Mouse (Mus musculus): ENCODE measurements around the gene Cacna2d3. TPM values are rescaled to one million over a fixed set of nuclear protein-coding genes. Genes with fewer than 3 reads are reported as not detected.

The Cacna2d3 gene
- polyA plus RNA-seq, 1 experiment from 2014 or later, result 1.3 TPM

DNA sequence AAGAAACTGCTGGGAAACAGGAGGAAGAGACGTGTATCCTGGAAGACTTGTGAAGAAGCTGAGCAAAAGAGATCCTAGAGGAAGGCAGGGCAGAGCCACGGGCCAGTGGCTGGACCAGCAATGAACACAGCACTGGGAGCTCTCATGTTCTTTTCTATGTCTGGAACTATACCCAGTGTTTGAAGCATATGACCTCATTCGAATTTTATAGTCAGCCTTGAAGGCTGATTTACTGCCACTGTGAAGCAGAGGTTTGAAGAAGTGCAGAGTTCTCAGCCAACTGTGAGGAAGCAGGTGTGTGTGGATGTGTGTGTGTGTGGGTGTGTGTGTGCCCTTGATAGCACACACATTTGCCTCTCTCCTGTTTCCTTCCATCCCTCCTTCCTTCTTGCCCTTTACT is 483.2 kb downstream of the Cacna2d3 start:
- 72% methylated on average over 3 of the region's 3 CpGs for WGBS
- ATAC-seq (ENCODE audit: insufficient number of reproducible peaks, insufficient read depth, low FRiP score, low read depth), result no peak

DNA sequence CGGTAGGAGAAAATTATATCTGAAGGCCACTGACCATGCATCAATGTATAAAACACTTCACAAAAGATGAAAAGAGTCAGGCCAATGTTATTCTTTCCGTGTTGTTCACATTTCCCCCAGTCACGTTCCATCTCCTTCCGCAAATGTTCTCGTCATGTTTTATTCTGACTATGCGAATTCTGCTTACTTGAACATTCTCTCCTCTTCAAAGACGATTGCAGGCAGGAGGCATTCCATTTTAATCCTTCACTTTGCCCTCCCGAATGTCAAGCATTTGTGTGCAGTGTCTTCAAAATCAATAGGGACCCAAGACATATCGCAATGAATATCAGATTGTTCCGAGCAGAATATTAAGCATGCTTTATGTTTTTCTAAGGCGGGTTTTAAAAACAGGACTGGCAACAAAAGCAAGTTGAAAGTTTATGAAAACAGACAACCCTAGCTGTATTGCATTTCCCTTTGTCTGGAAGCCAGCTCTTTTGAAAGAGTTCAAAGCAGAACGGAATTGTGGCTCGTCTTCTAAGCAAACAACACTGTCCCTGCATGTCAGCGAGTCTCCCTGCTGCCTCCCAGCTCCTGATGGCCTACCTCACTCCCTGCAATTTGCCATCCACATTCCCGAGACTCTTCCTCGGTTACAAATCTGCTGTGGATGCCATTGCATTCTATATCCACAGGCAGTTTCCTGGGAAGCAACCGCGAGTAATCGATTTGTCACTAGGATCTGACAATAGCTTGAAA is 492.5 kb downstream of the Cacna2d3 start:
- no peaks in the 10 kb centered on the region for H3K36me3 ChIP-seq (ENCODE audit: control insufficient read depth, insufficient read depth, low read length)
- H3K9me3 ChIP-seq (ENCODE audit: control insufficient read depth, low read length), result no peaks in the 10 kb centered on the region
- H3K9ac ChIP-seq (ENCODE audit: low read length), result no peak overlapping the region
- H3K4me1 ChIP-seq (ENCODE audit: control insufficient read depth in 2 of 2, insufficient read depth in 2 of 2, low read length in 2 of 2), result peaks cover 8 to 14% of the 10 kb centered on the region in 2 experiments
- ATAC-seq (ENCODE audit: insufficient number of reproducible peaks, insufficient read depth, low FRiP score, low read depth), result no peak
- 60% methylated on average over 19 of the region's 19 CpGs for WGBS
- H3K4me2 ChIP-seq (ENCODE audit: low read length), result no peak overlapping the region
- H3K27me3 ChIP-seq (ENCODE audit: control insufficient read depth, insufficient read depth, low read length), result no peaks in the 10 kb centered on the region
- no peak overlapping the region for H3K4me3 ChIP-seq (ENCODE audit: control insufficient read depth in 1 of 2, insufficient read depth in 1 of 2, low read depth in 1 of 2, low read length in 2 of 2)
- H3K27ac ChIP-seq (replicated peaks in 1 of 2; ENCODE audit: control insufficient read depth in 1 of 2, insufficient read depth in 1 of 2, low read depth in 2 of 2, low read length in 2 of 2), result no peak overlapping the region

More for the DNA sequence above, 483.2 kb downstream of the Cacna2d3 start:
- Histone ChIP-seq H3K4me1 (ENCODE audit: control insufficient read depth in 2 of 2, insufficient read depth in 2 of 2, low read length in 2 of 2) (no peaks in the 10 kb centered on the region), H3K9me3 (ENCODE audit: control insufficient read depth, low read length) (peaks cover 6% of the 10 kb centered on the region; the same call in 1 of the 2 replicates), H3K27ac (replicated peaks in 1 of 2; ENCODE audit: control insufficient read depth in 1 of 2, insufficient read depth in 1 of 2, low read depth in 2 of 2, low read length in 2 of 2) (no peak overlapping the region), H3K4me3 (ENCODE audit: control insufficient read depth in 1 of 2, insufficient read depth in 1 of 2, low read depth in 1 of 2, low read length in 2 of 2) (no peak overlapping the region), H3K9ac (ENCODE audit: low read length) (no peak overlapping the region), H3K36me3 (ENCODE audit: control insufficient read depth, insufficient read depth, low read length) (no peaks in the 10 kb centered on the region), H3K27me3 (ENCODE audit: control insufficient read depth, insufficient read depth, low read length) (no peaks in the 10 kb centered on the region), H3K4me2 (ENCODE audit: low read length) (no peak overlapping the region)

GRCm38 (mm10) chr14:29228471-29228870 is 493.2 kb downstream of the Cacna2d3 start:
- H3K4me3 ChIP-seq (ENCODE audit: control insufficient read depth in 1 of 2, insufficient read depth in 1 of 2, low read depth in 1 of 2, low read length in 2 of 2), result no peak overlapping the region
- H3K9me3 ChIP-seq (ENCODE audit: control insufficient read depth, low read length), result no peaks in the 10 kb centered on the region
- H3K27me3 ChIP-seq (ENCODE audit: control insufficient read depth, insufficient read depth, low read length), result no peaks in the 10 kb centered on the region
- H3K36me3 ChIP-seq (ENCODE audit: control insufficient read depth, insufficient read depth, low read length), result no peaks in the 10 kb centered on the region
- no peak for ATAC-seq (ENCODE audit: insufficient number of reproducible peaks, insufficient read depth, low FRiP score, low read depth)
- peak overlapping the region; percentile 8; the same call in 1 of the 2 replicates for H3K4me2 ChIP-seq (ENCODE audit: low read length)
- H3K27ac ChIP-seq (replicated peaks in 1 of 2; ENCODE audit: control insufficient read depth in 1 of 2, insufficient read depth in 1 of 2, low read depth in 2 of 2, low read length in 2 of 2), result peak overlapping the region; percentile 62 to 66
- peaks cover 8 to 14% of the 10 kb centered on the region in 2 experiments for H3K4me1 ChIP-seq (ENCODE audit: control insufficient read depth in 2 of 2, insufficient read depth in 2 of 2, low read length in 2 of 2)
- H3K9ac ChIP-seq (ENCODE audit: low read length), result no peak overlapping the region

GRCm38 (mm10) chr14:29227959-29228358 is 493.7 kb downstream of the Cacna2d3 start:
- Histone ChIP-seq H3K36me3 (ENCODE audit: control insufficient read depth, insufficient read depth, low read length) (no peaks in the 10 kb centered on the region), H3K27ac (replicated peaks in 1 of 2; ENCODE audit: control insufficient read depth in 1 of 2, insufficient read depth in 1 of 2, low read depth in 2 of 2, low read length in 2 of 2) (peak overlapping the region; percentile 66 to 67), H3K9ac (ENCODE audit: low read length) (no peak overlapping the region), H3K4me3 (ENCODE audit: control insufficient read depth in 1 of 2, insufficient read depth in 1 of 2, low read depth in 1 of 2, low read length in 2 of 2) (no peak overlapping the region), H3K4me1 (ENCODE audit: control insufficient read depth in 2 of 2, insufficient read depth in 2 of 2, low read length in 2 of 2) (peaks cover 8 to 14% of the 10 kb centered on the region in 2 experiments), H3K4me2 (ENCODE audit: low read length) (peak overlapping the region; percentile 8; the same call in 1 of the 2 replicates), H3K9me3 (ENCODE audit: control insufficient read depth, low read length) (no peaks in the 10 kb centered on the region), H3K27me3 (ENCODE audit: control insufficient read depth, insufficient read depth, low read length) (no peaks in the 10 kb centered on the region)
- 32% methylated on average over 2 of the region's 2 CpGs for WGBS
- peak; percentile 50; the same call in 1 of the 2 replicates for ATAC-seq (ENCODE audit: insufficient number of reproducible peaks, insufficient read depth, low FRiP score, low read depth)

DNA sequence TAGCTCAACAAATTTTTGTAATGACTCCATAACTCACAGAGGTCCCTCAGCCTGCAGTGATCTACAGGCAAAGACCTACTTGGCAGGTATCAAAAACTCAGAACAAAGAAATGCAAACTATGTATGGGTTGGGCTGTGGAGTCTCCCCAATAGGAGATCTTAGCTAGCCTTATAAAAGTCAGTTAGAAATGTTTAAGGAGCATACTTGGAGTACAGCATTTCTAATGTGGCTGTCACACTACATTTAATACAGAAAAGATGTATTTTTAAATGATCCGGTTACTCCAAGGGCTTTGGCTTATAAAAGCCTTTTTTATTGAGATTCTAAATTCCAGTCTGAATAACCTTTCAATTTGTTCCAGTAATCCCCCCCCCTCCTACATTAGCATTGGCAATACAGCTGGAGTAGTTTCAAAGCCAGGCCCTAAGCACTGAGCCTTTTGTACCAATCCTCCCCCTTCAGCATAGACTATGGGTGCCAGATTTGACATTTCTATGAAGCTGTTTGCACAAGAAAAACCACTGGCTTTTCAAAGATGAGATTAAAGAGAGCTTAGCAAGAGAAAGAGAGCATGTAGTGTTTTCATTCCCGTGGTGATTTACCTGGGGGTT is 495.8 kb downstream of the Cacna2d3 start:
- Histone ChIP-seq H3K27ac (replicated peaks in 1 of 2; ENCODE audit: control insufficient read depth in 1 of 2, insufficient read depth in 1 of 2, low read depth in 2 of 2, low read length in 2 of 2) (no peak overlapping the region), H3K4me2 (ENCODE audit: low read length) (no peak overlapping the region), H3K4me1 (ENCODE audit: control insufficient read depth in 2 of 2, insufficient read depth in 2 of 2, low read length in 2 of 2) (peaks cover 6 to 14% of the 10 kb centered on the region in 2 experiments), H3K9ac (ENCODE audit: low read length) (no peak overlapping the region), H3K4me3 (ENCODE audit: control insufficient read depth in 1 of 2, insufficient read depth in 1 of 2, low read depth in 1 of 2, low read length in 2 of 2) (no peak overlapping the region), H3K27me3 (ENCODE audit: control insufficient read depth, insufficient read depth, low read length) (no peaks in the 10 kb centered on the region), H3K9me3 (ENCODE audit: control insufficient read depth, low read length) (no peaks in the 10 kb centered on the region), H3K36me3 (ENCODE audit: control insufficient read depth, insufficient read depth, low read length) (no peaks in the 10 kb centered on the region)
- WGBS, result 75% methylated on average over 2 of the region's 2 CpGs
- ATAC-seq (ENCODE audit: insufficient number of reproducible peaks, insufficient read depth, low FRiP score, low read depth), result no peak

DNA sequence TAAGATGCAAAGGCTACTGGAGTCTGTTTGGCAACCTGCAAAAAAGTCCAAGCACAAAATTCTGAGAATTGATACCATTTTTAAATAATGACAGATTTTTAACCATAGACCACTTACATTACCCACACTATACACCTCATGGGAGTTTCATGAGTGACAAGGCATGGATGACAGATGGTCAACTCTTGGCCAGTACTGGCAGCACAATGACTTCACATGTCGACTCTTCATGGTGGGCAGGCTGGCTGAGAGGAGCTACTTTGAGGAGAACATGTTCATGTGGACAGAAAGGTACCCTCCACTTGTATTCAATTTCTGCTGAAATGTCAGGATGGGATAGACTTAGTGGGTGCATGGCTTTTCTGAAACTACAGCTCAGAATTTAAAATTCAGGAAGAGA is 498.7 kb downstream of the Cacna2d3 start:
- no peaks in the 10 kb centered on the region for H3K36me3 ChIP-seq (ENCODE audit: control insufficient read depth, insufficient read depth, low read length)
- no peaks in the 10 kb centered on the region for H3K9me3 ChIP-seq (ENCODE audit: control insufficient read depth, low read length)
- H3K4me3 ChIP-seq (ENCODE audit: control insufficient read depth in 1 of 2, insufficient read depth in 1 of 2, low read depth in 1 of 2, low read length in 2 of 2), result no peak overlapping the region
- H3K4me1 ChIP-seq (ENCODE audit: control insufficient read depth in 2 of 2, insufficient read depth in 2 of 2, low read length in 2 of 2), result peaks cover 0 to 6% of the 10 kb centered on the region in 2 experiments; a peak in 3 of 4 replicates
- no peak overlapping the region for H3K27ac ChIP-seq (replicated peaks in 1 of 2; ENCODE audit: control insufficient read depth in 1 of 2, insufficient read depth in 1 of 2, low read depth in 2 of 2, low read length in 2 of 2)
- H3K9ac ChIP-seq (ENCODE audit: low read length), result no peak overlapping the region
- ATAC-seq (ENCODE audit: insufficient number of reproducible peaks, insufficient read depth, low FRiP score, low read depth), result no peak
- no peak overlapping the region for H3K4me2 ChIP-seq (ENCODE audit: low read length)
- no peaks in the 10 kb centered on the region for H3K27me3 ChIP-seq (ENCODE audit: control insufficient read depth, insufficient read depth, low read length)
- WGBS, result 76% methylated on average over 1 of the region's 1 CpGs

GRCm38 (mm10) chr14:29222191-29222882 is 499.3 kb downstream of the Cacna2d3 start:
- Histone ChIP-seq H3K4me2 (ENCODE audit: low read length) (no peak overlapping the region), H3K9me3 (ENCODE audit: control insufficient read depth, low read length) (no peaks in the 10 kb centered on the region), H3K36me3 (ENCODE audit: control insufficient read depth, insufficient read depth, low read length) (no peaks in the 10 kb centered on the region), H3K4me1 (ENCODE audit: control insufficient read depth in 2 of 2, insufficient read depth in 2 of 2, low read length in 2 of 2) (no peaks in the 10 kb centered on the region), H3K9ac (ENCODE audit: low read length) (no peak overlapping the region), H3K27ac (replicated peaks in 1 of 2; ENCODE audit: control insufficient read depth in 1 of 2, insufficient read depth in 1 of 2, low read depth in 2 of 2, low read length in 2 of 2) (no peak overlapping the region), H3K27me3 (ENCODE audit: control insufficient read depth, insufficient read depth, low read length) (no peaks in the 10 kb centered on the region), H3K4me3 (ENCODE audit: control insufficient read depth in 1 of 2, insufficient read depth in 1 of 2, low read depth in 1 of 2, low read length in 2 of 2) (no peak overlapping the region)
- 81% methylated on average over 4 of the region's 4 CpGs for WGBS
- ATAC-seq (ENCODE audit: insufficient number of reproducible peaks, insufficient read depth, low FRiP score, low read depth), result no peak
